Mouse (Mus musculus): ENCODE data around the gene Golga7b.

DNA sequence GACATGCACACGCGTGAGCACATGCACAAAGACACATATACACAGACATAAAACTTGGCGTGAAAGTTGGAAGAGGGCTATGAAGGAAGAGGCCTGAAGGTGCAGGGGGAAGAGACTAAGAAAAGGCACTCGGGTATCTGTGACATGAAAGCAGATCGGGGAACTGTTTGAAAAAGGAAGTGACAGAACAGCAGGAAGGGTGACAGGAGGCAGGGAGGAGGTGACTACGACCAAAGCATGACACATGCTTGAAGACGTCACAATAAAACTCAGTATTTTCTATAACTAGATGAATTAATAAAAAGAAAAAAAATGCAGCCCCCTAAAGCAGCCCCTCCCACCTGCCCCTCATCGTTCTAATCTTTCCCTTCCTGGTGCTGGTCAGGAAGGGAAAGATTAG is 58.4 kb downstream of the Golga7b start:
- no peak for TF ChIP-seq CTCF (IDR thresholded peaks at IDR 0.05; ENCODE audit: low read depth, low read length)
- TF ChIP-seq POLR2A (IDR thresholded peaks at IDR 0.05; ENCODE audit: borderline replicate concordance, low read depth, low read length): no peak
